Mouse (Mus musculus) gastrocnemius, adult 2 months (tissue): ENCODE data around the gene Fam114a2. TPM values are rescaled to one million over a fixed set of nuclear protein-coding genes. Genes with fewer than 3 reads are reported as not detected.

Source experiments
- DNase-seq: peaks from one replicate; pipeline ENCODE4 v3.0.0; 2022
- H3K27ac ChIP-seq: fragments of 200-600 bp; 2 replicates; pipeline ENCODE4 v1.8.1; 2022; ENCODE audit warnings: mild to moderate bottlenecking
- H3K4me3 ChIP-seq: fragments of 200-600 bp; 2 replicates; pipeline ENCODE4 v1.8.1; 2022; ENCODE audit warnings: mild to moderate bottlenecking, moderate library complexity
- CTCF ChIP-seq: fragments of 200-600 bp; IDR thresholded peaks from 2 replicates; pipeline ENCODE4 v1.8.1; 2022; ENCODE audit warnings: antibody characterized with exemption, mild to moderate bottlenecking, moderate library complexity
- intact Hi-C: fragments of 180-260 bp; cut with DNase I; formaldehyde crosslinking; loops from one replicate; pipeline ENCODE4 v1.15.1; 2025
- total RNA-seq, 2 experiments: library from RNA; stranded (reverse); gene quantifications; 2 replicates each; pipeline ENCODE4 v1.2.3; 2021

Fam114a2 gene
- total RNA-seq, 2 experiments from 2014 or later = 48.6 to 50.9 TPM

- no peak for DNase-seq
- intact Hi-C loops = no loop called here
- TF ChIP-seq CTCF = no peak
- Histone ChIP-seq H3K27ac (no peak overlapping the region), H3K4me3 (no peak overlapping the region)
Observed at GRCm38 (mm10) chr11:57532306-57532705, 13.9 kb upstream of the Fam114a2 start.

GRCm38 (mm10) chr11:57531300-57531950, 13.0 kb upstream of the Fam114a2 start:
- no peak for TF ChIP-seq CTCF
- Histone ChIP-seq H3K27ac (peak overlapping the region; percentile 16; the same call in 1 of the 2 replicates), H3K4me3 (no peak overlapping the region)
- no peak for DNase-seq
- intact Hi-C loops = no loop called here

- no peak for TF ChIP-seq CTCF
- H3K27ac ChIP-seq = no peak overlapping the region
- DNase-seq = no peak
- H3K4me3 ChIP-seq = no peak overlapping the region
- intact Hi-C loops = no loop called here
Observed at GRCm38 (mm10) chr11:57529111-57529510, 10.7 kb upstream of the Fam114a2 start.

GRCm38 (mm10) chr11:57527506-57527905, 9.1 kb upstream of the Fam114a2 start:
- intact Hi-C loops = no loop called here
- Histone ChIP-seq H3K27ac (no peak overlapping the region), H3K4me3 (no peak overlapping the region)
- no peak for TF ChIP-seq CTCF
- no peak for DNase-seq

- Histone ChIP-seq H3K4me3 (no peak overlapping the region), H3K27ac (no peak overlapping the region)
- no peak for TF ChIP-seq CTCF
- intact Hi-C loops = no loop called here
- no peak for DNase-seq
Observed at GRCm38 (mm10) chr11:57525900-57526299, 7.5 kb upstream of the Fam114a2 start.

- peak; percentile 24 for DNase-seq
- no peak for TF ChIP-seq CTCF
Observed at GRCm38 (mm10) chr11:57524597-57524996, 6.2 kb upstream of the Fam114a2 start.

GRCm38 (mm10) chr11:57523418-57523817, 5.0 kb upstream of the Fam114a2 start:
- DNase-seq = no peak
- TF ChIP-seq CTCF = no peak
- no peak overlapping the region for H3K27ac ChIP-seq
- intact Hi-C loops = no loop called here
- H3K4me3 ChIP-seq = no peak overlapping the region

More at GRCm38 (mm10) chr11:57524597-57524996, 6.2 kb upstream of the Fam114a2 start:
- no peak overlapping the region for H3K27ac ChIP-seq
- no peak overlapping the region for H3K4me3 ChIP-seq
- intact Hi-C loops = no loop called here

GRCm38 (mm10) chr11:57522046-57522445, 3.6 kb upstream of the Fam114a2 start:
- no peak for TF ChIP-seq CTCF
- intact Hi-C loops = no loop called here
- DNase-seq = peak; percentile 27
- H3K4me3 ChIP-seq = no peak overlapping the region
- H3K27ac ChIP-seq = peak overlapping the region; percentile 16; the same call in 1 of the 2 replicates

- DNase-seq = no peak
- no peak for TF ChIP-seq CTCF
- no peak overlapping the region for H3K4me3 ChIP-seq
- intact Hi-C loops = no loop called here
- H3K27ac ChIP-seq = no peak overlapping the region
Observed at GRCm38 (mm10) chr11:57521206-57521605, 2.8 kb upstream of the Fam114a2 start.

- Histone ChIP-seq H3K4me3 (peak overlapping the region; percentile 96), H3K27ac (no peak overlapping the region; the same call in 1 of the 2 replicates)
- no peak for DNase-seq
- intact Hi-C loops = no loop called here
- TF ChIP-seq CTCF = no peak
Observed at GRCm38 (mm10) chr11:57519304-57519703, 887 bp upstream of the Fam114a2 start.

- TF ChIP-seq CTCF = no peak
- DNase-seq = no peak
- Histone ChIP-seq H3K27ac (peak overlapping the region; percentile 91), H3K4me3 (peak overlapping the region; percentile 96)
- intact Hi-C loops = no loop called here
Observed at GRCm38 (mm10) chr11:57518751-57519148, 333 bp upstream of the Fam114a2 start.

GRCm38 (mm10) chr11:57516946-57517441, 1.4 kb downstream of the Fam114a2 start:
- no peak for DNase-seq
- no peak overlapping the region for H3K4me3 ChIP-seq

GRCm38 (mm10) chr11:57515218-57515617, 3.2 kb downstream of the Fam114a2 start:
- no peak for TF ChIP-seq CTCF
- Histone ChIP-seq H3K4me3 (no peak overlapping the region), H3K27ac (no peak overlapping the region)
- DNase-seq = no peak
- intact Hi-C loops = no loop called here

More at GRCm38 (mm10) chr11:57516946-57517441, 1.4 kb downstream of the Fam114a2 start:
- intact Hi-C loops = no loop called here
- no peak overlapping the region for H3K27ac ChIP-seq
- no peak for TF ChIP-seq CTCF

GRCm38 (mm10) chr11:57506899-57507298, 11.5 kb downstream of the Fam114a2 start:
- intact Hi-C loops = no loop called here
- TF ChIP-seq CTCF = no peak
- no peak for DNase-seq
- Histone ChIP-seq H3K27ac (no peak overlapping the region), H3K4me3 (no peak overlapping the region)
